Mouse (Mus musculus): Measurements from ENCODE around the gene Man1a2.

Man1a2 gene

GRCm38 (mm10) chr3:100561561-100562175 is 123.6 kb downstream of the Man1a2 start:
- no peak for DNase-seq

- no peak for DNase-seq
Observed at GRCm38 (mm10) chr3:100559431-100559830, 125.9 kb downstream of the Man1a2 start.

GRCm38 (mm10) chr3:100558211-100558708 is 127.0 kb downstream of the Man1a2 start:
- DNase-seq = no peak

- no peak for DNase-seq
Observed at GRCm38 (mm10) chr3:100554843-100555242, 130.5 kb downstream of the Man1a2 start.

GRCm38 (mm10) chr3:100552171-100552570 is 133.1 kb downstream of the Man1a2 start:
- no peak for DNase-seq

GRCm38 (mm10) chr3:100547913-100548292 is 137.4 kb downstream of the Man1a2 start:
- no peak for DNase-seq

GRCm38 (mm10) chr3:100547162-100547912 is 138.0 kb downstream of the Man1a2 start:
- DNase-seq = no peak

GRCm38 (mm10) chr3:100536686-100537085 is 148.6 kb downstream of the Man1a2 start:
- DNase-seq = no peak

GRCm38 (mm10) chr3:100535902-100536301 is 149.4 kb downstream of the Man1a2 start:
- no peak for DNase-seq

- DNase-seq = no peak
Observed at GRCm38 (mm10) chr3:100535298-100535697, 150.0 kb downstream of the Man1a2 start.

- no peak for DNase-seq
Observed at GRCm38 (mm10) chr3:100534394-100534793, 150.9 kb downstream of the Man1a2 start.

- DNase-seq = no peak
Observed at GRCm38 (mm10) chr3:100533429-100533828, 151.9 kb downstream of the Man1a2 start.

- DNase-seq = no peak
Observed at GRCm38 (mm10) chr3:100530919-100531318, 154.4 kb downstream of the Man1a2 start.

GRCm38 (mm10) chr3:100530244-100530788 is 155.0 kb downstream of the Man1a2 start:
- DNase-seq = no peak

GRCm38 (mm10) chr3:100522671-100523070 is 162.6 kb downstream of the Man1a2 start:
- no peak for DNase-seq

- no peak for DNase-seq
Observed at GRCm38 (mm10) chr3:100521626-100522025, 163.7 kb downstream of the Man1a2 start.

GRCm38 (mm10) chr3:100515754-100516141 is 169.6 kb downstream of the Man1a2 start:
- no peak for DNase-seq

- no peak for DNase-seq
Observed at GRCm38 (mm10) chr3:100515093-100515753, 170.1 kb downstream of the Man1a2 start.

Measured in right cerebral cortex, postnatal 14 days (tissue).